Mouse (Mus musculus) E14TG2a.4 (cell line): Measurements from ENCODE around the gene Trmt11.

ENCODE experiments used
- CTCF ChIP-seq: conservative IDR thresholded peaks from 2 replicates; pipeline ENCODE4 v1.5.1; 2014; ENCODE audit warnings: low read length
- POU5F1 ChIP-seq: IDR thresholded peaks from 2 replicates; pipeline ENCODE4 v1.6.1; 2014; ENCODE audit warnings: low read length, borderline replicate concordance

DNA sequence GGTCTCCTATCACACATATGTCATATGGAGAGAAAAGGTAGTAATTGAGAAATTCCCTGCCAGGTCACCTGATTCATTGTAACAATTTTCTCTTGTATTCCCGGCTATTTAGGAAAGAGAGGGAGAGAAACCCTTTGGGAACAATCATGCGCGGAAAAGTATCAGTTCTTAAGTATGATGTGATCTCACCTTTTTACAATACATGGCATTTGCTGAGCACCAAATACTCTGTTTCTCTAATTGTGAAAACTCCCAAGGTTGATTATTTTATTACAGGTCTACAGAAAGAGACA lies 18.3 kb upstream of the Trmt11 start:
- TF ChIP-seq CTCF (no peak), POU5F1 (no peak)
